Mouse (Mus musculus) erythroblast, embryonic 14.5 days (primary cell): ENCODE data around the gene Il20ra. TPM values are rescaled to one million over a fixed set of nuclear protein-coding genes. Genes with fewer than 3 reads are reported as not detected.

Experiments
- H3K27me3 ChIP-seq: 2 replicates; pipeline ENCODE4 v1.6.1; 2012; ENCODE audit warnings: inconsistent platforms; ENCODE audit not compliant: control insufficient read depth
- H3K36me3 ChIP-seq: 2 replicates; pipeline ENCODE4 v1.6.1; 2012; ENCODE audit warnings: mild to moderate bottlenecking, inconsistent platforms; ENCODE audit not compliant: control insufficient read depth
- H3K4me1 ChIP-seq: 2 replicates; pipeline ENCODE4 v1.6.1; 2012; ENCODE audit warnings: inconsistent platforms; ENCODE audit not compliant: control insufficient read depth
- H3K4me3 ChIP-seq: replicated peaks from 2 replicates; pipeline ENCODE3; 2012; ENCODE audit warnings: moderate library complexity, mild to moderate bottlenecking, inconsistent platforms
- H3K9me3 ChIP-seq: 2 replicates; pipeline ENCODE4 v1.6.1; 2012; ENCODE audit warnings: low read length, inconsistent platforms, mixed read lengths; ENCODE audit not compliant: control insufficient read depth
- GATA1 ChIP-seq: IDR thresholded peaks from 2 replicates; pipeline ENCODE4 v1.6.1; 2012; ENCODE audit warnings: low read length, inconsistent platforms, mixed read lengths
- TAL1 ChIP-seq: IDR thresholded peaks from 3 replicates; pipeline ENCODE4 v1.6.1; 2012; ENCODE audit warnings: low read length, inconsistent platforms, mixed read lengths
- polyA plus RNA-seq: library from polyadenylated mRNA; stranded (reverse); fragments of >175 nt; gene quantifications from 2 replicates; pipeline ENCODE4 v1.2.3, GENCODE M21; 2012

Gene Il20ra
- polyA plus RNA-seq: 0.02 TPM in 1 of 2 replicates, not detected in the other

DNA sequence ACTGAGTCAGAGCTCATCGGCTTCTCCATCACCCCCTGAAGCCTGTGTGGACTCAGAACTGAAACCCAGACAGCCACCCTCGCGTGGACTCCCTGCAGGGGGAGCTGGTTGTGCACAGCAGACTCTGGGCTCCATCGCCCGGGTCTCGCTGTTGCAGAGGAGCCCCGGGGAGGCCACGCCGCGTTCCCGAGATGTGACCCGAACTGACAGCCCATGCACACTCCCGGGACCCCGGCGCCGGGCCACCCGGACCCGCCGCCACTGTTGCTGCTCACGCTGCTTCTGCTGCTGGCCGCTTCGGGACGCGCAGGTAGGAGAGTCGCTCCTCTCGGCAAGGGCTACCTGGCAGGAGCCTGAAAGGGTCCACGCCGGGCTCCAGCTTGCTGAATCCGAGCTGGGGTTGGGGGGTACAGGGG, at the start of gene Il20ra:
Il20ra (plus strand) TSS at position 150 of the 416 bp plus-strand sequence.
- TF ChIP-seq TAL1: no peak
- no peak for TF ChIP-seq GATA1
- peaks cover 23% of the 10 kb centered on the region for H3K27me3 ChIP-seq
- peak within 1 kb of the TSS; percentile 36 for H3K4me3 ChIP-seq
- peaks cover 7% of the 10 kb centered on the region for H3K4me1 ChIP-seq
- H3K36me3 ChIP-seq: no peaks in the 10 kb centered on the region
- no peaks in the 10 kb centered on the region for H3K9me3 ChIP-seq

DNA sequence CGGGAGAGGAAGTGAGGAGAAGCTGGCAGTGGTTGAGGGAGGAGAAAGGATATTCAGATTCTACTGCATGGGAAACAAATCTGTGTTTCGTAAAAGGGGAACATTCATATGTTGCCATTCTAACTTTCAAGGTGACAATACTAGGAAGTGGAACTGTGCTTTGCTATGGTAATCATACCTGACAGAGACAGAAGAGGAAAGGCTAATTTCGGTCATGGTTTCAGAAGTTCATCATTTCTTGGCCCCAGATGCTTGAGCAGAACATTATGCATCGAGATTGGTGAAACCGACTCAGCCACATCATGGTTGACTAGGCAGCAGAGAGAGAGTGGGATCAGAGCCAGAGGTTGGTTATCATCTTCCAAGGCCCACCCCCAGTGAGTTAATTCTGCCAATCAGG, 43.4 kb upstream of the Il20ra start:
- Histone ChIP-seq H3K27me3 (no peaks in the 10 kb centered on the region), H3K9me3 (no peaks in the 10 kb centered on the region), H3K36me3 (no peaks in the 10 kb centered on the region), H3K4me3 (no peak overlapping the region), H3K4me1 (no peaks in the 10 kb centered on the region)
- TF ChIP-seq GATA1 (no peak), TAL1 (no peak)

DNA sequence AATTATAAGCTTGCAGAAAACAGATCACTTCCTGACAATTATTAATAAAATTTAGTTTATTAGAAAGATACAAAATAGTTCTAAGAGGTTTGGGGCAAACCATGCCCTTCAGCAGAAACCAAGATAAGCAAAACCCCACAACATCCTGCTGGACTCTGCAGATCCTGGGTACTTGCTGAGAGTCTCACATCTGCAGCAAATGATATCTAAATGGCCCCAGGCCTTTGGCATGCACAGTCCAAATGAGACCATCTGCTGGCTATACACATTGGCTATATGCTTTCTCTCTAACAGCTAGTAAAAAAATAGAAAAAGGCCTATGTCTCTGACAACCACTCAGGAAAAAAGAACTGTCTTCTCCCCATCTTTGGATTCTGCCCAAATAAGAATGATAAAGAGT, 40.4 kb upstream of the Il20ra start:
- H3K4me3 ChIP-seq: no peak overlapping the region
- no peak for TF ChIP-seq TAL1
- TF ChIP-seq GATA1: no peak
- H3K27me3 ChIP-seq: no peaks in the 10 kb centered on the region

DNA sequence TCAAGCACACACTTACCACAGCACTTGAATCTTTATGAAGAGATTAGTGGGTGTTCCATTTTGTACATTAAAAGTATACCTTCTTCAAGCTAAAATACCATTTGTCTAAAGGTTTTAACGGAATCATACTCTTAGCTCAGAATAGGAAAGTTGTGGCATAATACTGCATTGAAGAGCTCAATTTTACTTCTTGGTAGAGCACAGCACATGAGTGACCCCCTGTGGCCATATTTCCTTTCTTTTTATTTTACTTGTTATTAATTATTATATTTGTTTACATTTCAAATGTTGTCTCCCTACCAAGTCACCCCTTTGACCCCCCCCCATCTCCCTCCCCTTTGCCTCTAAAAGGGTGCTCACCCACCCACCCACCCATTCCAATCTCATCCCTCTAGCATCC, 39.2 kb upstream of the Il20ra start:
- H3K4me1 ChIP-seq: no peaks in the 10 kb centered on the region
- no peak for TF ChIP-seq TAL1
- TF ChIP-seq GATA1: no peak
- no peaks in the 10 kb centered on the region for H3K9me3 ChIP-seq
- no peaks in the 10 kb centered on the region for H3K27me3 ChIP-seq
- no peak overlapping the region for H3K4me3 ChIP-seq
- H3K36me3 ChIP-seq: no peaks in the 10 kb centered on the region

More for the DNA sequence above, 40.4 kb upstream of the Il20ra start:
- Histone ChIP-seq H3K36me3 (no peaks in the 10 kb centered on the region), H3K9me3 (no peaks in the 10 kb centered on the region), H3K4me1 (no peaks in the 10 kb centered on the region)

DNA sequence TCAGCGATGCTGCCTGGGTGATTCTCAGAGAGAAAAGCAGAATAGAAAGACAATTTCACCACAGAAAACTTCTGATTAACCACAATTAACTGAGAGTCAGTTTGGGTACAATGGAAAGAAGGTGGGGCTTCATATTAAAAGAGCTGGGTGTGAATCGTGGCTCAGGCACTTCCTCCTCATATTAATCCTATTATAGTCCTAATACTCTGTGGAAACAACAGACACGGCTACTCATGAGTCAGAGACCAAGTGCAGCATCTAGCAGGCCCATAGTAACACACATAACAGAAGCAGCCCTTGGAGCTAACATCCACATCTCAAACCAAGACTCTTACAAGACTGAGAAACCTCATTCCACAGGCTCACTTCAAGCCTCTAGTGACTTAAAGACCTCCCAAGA, 24.7 kb upstream of the Il20ra start:
- Histone ChIP-seq H3K4me1 (no peaks in the 10 kb centered on the region; the same call in 1 of the 2 replicates), H3K36me3 (no peaks in the 10 kb centered on the region), H3K4me3 (no peak overlapping the region), H3K27me3 (no peaks in the 10 kb centered on the region), H3K9me3 (peaks cover 8% of the 10 kb centered on the region)
- TF ChIP-seq GATA1 (no peak), TAL1 (no peak)

DNA sequence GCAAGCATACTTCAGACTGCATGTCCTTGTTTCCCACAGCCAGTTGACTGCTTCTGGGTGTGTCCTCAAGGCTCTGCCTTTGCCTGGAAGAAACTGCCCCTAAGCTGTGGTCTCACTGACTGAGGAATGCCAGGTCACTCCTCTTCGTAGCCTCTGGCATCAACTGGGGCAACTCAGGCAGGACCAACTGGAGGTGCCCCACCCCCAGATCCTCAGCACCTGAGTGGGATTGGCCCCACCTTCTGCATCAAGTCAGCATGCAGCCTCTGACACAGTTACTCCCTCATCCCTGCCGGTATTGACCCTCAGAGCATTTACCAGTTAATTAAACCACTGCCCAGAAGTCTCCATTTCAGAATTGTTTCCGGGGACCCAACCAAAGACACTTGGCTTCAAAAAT, 21.1 kb upstream of the Il20ra start:
- TF ChIP-seq GATA1 (no peak), TAL1 (no peak)
- Histone ChIP-seq H3K4me1 (no peaks in the 10 kb centered on the region; the same call in 1 of the 2 replicates), H3K36me3 (no peaks in the 10 kb centered on the region)

DNA sequence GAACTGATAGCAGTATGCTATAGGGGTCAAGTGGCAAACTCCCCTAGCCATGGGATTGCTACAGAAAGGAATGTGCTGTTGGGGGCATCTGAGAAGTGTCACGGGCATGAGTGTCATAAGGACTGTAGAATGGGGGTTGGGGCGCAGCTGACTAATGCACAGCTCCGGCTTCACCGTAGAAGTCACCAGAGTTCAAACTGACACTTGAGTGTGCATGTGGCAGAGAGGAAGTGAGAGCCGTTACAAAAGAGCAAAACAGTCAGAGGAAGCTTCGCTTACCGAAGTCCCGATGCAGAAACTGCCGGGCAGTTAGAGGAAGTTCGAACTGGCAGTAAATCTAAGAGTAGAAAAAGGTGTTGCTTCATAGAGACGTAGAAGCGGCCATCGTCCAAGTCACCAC, 20.6 kb upstream of the Il20ra start:
- H3K27me3 ChIP-seq: no peaks in the 10 kb centered on the region
- TF ChIP-seq GATA1 (no peak), TAL1 (no peak)
- H3K4me3 ChIP-seq: no peak overlapping the region
- H3K4me1 ChIP-seq: no peaks in the 10 kb centered on the region; the same call in 1 of the 2 replicates
- no peaks in the 10 kb centered on the region for H3K36me3 ChIP-seq
- no peaks in the 10 kb centered on the region for H3K9me3 ChIP-seq

More for the DNA sequence above, 21.1 kb upstream of the Il20ra start:
- no peak overlapping the region for H3K4me3 ChIP-seq
- H3K9me3 ChIP-seq: no peaks in the 10 kb centered on the region
- no peaks in the 10 kb centered on the region for H3K27me3 ChIP-seq

DNA sequence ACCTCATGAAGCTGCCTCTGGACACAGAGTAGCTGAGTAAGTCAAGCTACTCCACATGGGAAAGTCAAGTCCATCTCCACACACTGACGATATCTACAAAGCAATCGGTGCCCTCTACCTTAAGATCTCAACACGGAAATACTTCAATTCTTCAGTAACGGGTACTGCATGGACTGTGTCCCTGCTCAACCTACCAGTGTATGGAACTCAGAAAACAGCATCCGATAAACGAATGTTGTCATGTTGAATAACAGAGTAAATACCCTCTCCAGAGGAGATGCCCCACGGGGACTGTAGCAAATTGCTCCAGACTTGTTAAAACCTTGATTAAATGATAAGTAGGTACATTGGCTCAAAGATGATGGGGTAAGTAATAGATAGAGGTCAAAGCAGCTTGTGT, 20.0 kb upstream of the Il20ra start:
- no peaks in the 10 kb centered on the region for H3K27me3 ChIP-seq
- no peaks in the 10 kb centered on the region; the same call in 1 of the 2 replicates for H3K4me1 ChIP-seq
- no peaks in the 10 kb centered on the region for H3K9me3 ChIP-seq
- no peak overlapping the region for H3K4me3 ChIP-seq
- TF ChIP-seq GATA1 (no peak), TAL1 (no peak)
- no peaks in the 10 kb centered on the region for H3K36me3 ChIP-seq

DNA sequence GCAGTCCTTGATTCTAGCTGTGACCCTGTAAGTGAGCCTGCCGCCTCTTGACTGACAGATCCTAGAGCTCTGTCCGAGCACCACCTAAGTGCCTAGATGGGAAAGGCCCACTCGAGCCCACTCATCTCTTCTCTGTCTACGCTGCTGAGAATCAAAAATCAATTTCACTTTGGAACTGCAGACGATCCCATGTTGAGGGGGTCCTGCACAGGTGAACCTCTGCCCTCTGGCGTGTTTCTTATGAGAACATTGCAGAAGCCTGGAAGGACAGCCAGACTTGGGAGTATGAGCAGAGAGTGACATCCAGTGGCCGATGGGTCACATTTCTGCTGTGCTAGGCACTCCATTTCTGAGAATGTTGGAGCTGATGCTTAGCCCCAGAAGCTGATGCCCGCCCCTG, 19.4 kb upstream of the Il20ra start:
- Histone ChIP-seq H3K4me3 (no peak overlapping the region), H3K4me1 (no peaks in the 10 kb centered on the region; the same call in 1 of the 2 replicates), H3K9me3 (no peaks in the 10 kb centered on the region), H3K27me3 (no peaks in the 10 kb centered on the region), H3K36me3 (no peaks in the 10 kb centered on the region)
- TF ChIP-seq TAL1 (no peak), GATA1 (no peak)

DNA sequence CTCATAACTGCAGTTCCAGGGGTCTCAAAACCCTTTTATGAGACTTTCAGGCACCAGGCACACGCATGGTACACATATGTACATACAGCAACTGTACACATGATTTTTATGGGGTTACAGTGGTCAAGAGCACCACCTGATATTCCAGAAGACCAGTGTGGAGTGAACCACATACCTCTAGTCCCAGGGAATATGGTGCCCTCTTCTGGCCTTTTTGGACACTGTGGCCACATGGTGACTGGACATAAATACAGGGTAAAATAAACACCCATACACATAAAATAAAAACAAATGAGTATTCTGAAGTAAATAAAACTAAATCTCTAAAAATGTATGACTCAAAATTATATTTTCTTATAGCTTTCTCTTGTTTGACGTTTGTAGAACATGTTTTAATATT, 18.7 kb upstream of the Il20ra start:
- Histone ChIP-seq H3K9me3 (no peaks in the 10 kb centered on the region), H3K4me1 (no peaks in the 10 kb centered on the region; the same call in 1 of the 2 replicates), H3K4me3 (no peak overlapping the region), H3K36me3 (no peaks in the 10 kb centered on the region), H3K27me3 (no peaks in the 10 kb centered on the region)
- TF ChIP-seq TAL1 (no peak), GATA1 (no peak)
